Mouse (Mus musculus): ENCODE data around the gene Ddah1.
A peak's percentile ranks its signal among the peaks of the same experiment; 100 is the strongest.

Ddah1 gene

GRCm38 (mm10) chr3:145758561-145759378 is at the start of gene Ddah1:
Gene Ddah1, plus strand, starts transcription at chr3:145758675.
- no peak for DNase-seq (ENCODE audit: low read depth)

DNA sequence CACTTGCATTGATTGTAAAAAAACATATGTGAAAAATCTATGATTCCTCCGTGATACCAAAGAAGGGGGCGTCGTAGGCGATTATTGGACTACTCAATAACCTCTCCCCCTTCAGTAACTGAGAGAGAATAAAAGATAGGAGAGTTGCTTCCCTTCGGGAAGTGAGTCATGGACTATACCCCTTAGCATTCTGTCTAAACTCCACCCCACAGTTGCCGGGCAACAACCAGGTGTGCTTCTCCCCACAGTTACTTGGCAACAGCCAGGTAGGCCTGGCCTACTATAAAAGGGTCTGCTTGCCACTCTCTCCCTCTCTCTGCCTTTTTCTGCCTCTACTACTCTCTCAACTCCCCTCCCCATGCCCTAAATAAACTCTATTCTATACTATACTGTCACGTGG is 42.6 kb upstream of the Ddah1 start:
- DNase-seq (ENCODE audit: low read depth): no peak

DNA sequence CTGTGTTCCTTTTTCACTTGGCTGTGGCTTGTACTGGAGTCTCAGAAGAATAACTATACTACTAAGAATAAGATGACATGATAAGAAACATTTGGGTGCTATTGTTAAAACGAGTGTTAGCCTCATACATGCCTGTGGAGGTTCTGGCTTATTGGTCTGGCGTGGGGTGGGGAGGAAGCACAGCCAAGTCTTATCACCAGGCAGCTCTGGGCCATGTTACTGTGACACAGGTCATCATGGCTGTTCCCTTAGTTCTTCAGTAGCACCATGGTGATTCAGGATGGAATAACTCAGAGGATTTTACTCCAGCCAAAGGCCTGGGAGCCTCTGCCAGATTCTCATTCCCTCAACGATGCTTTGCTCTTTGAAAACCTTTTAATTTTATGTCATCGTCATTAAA is 38.8 kb upstream of the Ddah1 start:
- DNase-seq (ENCODE audit: low read depth): no peak

- DNase-seq (ENCODE audit: low read depth): no peak
Observed at GRCm38 (mm10) chr3:145725078-145725477, 33.4 kb upstream of the Ddah1 start.

DNA sequence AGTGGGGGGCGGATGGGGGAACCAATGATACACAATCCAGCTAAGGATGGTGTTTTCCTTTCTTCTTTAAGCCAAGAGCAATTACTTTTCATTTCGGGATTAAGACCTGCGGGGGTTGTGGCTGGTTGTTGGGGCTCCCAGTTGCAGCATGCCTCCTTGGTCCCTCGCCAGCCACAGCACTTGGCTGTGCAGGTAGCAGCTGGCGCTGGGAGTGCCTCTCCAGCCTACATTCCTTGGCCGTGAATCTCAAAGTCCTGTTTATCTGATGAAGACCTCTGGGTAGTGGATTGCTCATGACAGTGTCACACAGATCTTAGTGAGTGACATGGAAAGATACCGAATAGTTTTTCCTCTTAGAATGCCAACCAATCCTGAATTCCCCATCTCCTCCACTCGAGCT is 30.1 kb upstream of the Ddah1 start:
- no peak for DNase-seq (ENCODE audit: low read depth)

GRCm38 (mm10) chr3:145729531-145729930 is 28.9 kb upstream of the Ddah1 start:
- DNase-seq (ENCODE audit: low read depth): peak; percentile 10

GRCm38 (mm10) chr3:145730092-145730491 is 28.4 kb upstream of the Ddah1 start:
- DNase-seq (ENCODE audit: low read depth): no peak

DNA sequence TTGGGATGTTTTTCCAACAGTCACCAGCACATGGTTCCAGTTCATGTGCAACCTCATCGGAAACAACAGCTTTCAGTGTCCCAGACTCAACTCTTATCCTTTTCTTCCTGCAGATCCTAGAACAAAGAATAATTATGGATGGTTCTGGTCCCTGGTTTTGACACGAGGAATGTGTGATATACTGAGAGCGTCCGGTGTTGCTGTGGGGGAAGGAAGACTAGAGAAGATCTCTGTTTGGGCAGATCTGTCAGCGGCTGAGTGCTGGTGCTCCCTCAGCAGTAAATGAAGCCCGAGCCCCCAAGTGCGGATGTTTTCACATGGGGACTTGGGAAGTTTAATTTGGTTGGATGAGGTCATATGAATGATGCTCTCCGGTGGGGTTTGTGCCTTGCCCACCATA is 23.6 kb upstream of the Ddah1 start:
- no peak for DNase-seq (ENCODE audit: low read depth)

DNA sequence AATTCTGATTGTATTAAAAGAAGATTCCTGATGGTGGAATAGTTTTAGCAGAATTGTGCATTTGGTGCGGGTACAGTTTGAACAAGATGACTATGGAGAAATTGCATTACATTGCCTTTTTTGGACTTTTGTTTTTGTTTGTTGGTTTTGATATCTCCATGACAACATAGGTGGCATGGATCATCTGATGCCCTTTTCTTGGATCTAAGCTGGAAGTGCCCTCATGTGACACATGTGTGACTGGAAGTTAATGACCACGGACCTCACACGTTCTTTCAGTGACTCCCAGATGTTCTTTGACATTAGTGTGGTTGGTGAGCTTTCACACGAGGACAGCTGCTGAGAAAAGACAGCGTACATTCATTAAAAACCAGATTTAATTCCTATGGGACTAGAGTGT is 21.9 kb upstream of the Ddah1 start:
- no peak for DNase-seq (ENCODE audit: low read depth)

GRCm38 (mm10) chr3:145738662-145739061 is 19.8 kb upstream of the Ddah1 start:
- DNase-seq (ENCODE audit: low read depth): no peak

DNA sequence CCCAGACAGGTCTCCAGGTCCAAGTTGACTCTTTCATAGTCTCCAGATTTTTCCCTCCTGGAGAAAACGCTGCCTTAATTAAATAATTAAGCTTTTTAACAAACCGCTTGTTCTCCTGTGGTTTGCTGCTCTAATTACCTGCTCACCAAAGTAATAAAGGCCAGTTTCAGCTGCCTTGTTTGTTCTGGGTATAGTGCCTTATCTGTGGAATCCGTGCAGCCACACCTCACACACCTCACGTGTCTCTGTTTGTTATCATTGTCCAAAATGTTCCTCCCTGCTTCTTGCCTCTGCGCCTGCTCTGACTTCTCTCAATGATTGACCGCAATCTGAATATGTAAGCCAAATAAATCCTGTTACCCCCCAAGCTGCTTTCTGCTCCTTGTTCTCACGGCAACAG is 18.6 kb upstream of the Ddah1 start:
- DNase-seq (ENCODE audit: low read depth): no peak

DNA sequence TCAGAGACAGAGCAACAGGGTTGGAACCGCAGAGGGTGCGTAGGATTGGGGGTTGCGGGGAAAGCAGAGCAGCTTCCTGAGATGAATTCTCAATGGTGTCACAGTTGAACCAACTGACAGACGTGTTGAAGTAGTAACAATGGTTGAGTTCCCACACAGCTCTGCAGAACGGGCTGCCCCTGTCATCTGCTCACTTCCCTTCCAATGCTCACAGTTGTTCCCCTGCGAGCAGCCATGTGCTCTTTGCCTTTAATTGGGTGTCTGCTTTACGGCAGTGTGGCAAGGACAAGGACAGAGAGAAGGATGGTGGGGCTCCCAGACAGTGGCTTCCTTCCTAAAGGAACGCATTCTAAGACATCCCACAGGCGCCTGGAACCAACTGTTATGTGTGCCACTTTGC is 15.4 kb upstream of the Ddah1 start:
- DNase-seq (ENCODE audit: low read depth): no peak

GRCm38 (mm10) chr3:145743476-145744027 is 14.9 kb upstream of the Ddah1 start:
- DNase-seq (ENCODE audit: low read depth): no peak

DNA sequence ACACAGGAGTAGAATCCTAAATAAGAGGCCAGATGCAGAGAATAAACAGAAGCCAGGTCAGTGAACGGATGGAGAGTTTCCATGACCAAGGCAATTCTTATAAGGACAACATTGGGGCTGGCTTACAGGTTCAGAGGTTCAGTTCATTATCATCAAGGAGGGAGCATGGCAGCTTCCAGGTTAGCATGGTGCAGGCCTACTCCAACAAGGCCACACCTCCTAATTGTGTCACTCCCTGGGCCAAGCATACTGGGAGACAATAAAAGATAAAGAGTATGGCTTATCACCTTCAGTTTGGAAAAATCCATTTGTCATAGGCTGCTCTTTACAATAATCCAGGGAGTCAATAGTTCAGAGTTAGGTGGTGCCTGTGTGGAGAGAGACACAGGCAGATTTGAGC is 9.8 kb upstream of the Ddah1 start:
- no peak for DNase-seq (ENCODE audit: low read depth)

DNA sequence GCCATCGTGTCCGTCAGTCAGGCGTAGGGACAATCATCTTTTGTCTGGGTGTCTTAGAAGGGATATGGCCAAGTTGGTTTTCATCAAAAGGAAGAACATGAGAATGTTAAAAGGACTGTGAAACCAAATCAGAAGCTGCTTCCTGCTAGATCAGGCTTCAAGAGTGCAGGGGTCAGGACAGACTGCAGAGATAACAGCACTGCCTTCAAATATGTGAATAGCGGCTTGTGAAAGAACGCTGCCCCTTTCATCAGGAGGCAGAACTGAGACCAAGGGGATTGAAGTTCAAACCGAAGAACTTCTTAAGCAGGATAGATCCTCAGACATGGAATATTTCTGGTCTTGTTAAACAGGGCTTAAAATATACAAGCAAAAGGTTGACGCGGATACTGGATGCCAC is 2.0 kb upstream of the Ddah1 start:
- DNase-seq (ENCODE audit: low read depth): no peak

DNA sequence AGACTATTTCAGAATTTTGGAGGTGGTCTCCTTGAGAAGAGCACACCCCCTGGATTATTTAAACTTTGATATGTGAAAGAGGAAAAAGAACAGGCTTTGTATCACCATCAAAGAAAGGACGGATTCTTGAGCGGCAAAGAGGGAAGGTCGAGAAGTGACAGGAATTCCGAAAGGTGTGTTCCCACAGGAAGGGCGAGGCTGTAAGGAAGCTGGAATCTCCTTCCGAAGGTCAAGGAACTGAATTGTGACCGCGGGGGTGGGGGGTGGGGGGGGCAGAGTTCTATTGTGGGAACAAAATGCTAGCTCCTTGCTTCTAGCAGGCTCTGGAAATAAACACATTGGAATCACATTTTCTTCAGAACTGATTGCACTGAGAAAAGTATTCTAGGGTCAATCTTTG is 1.3 kb upstream of the Ddah1 start:
- DNase-seq (ENCODE audit: low read depth): no peak

DNA sequence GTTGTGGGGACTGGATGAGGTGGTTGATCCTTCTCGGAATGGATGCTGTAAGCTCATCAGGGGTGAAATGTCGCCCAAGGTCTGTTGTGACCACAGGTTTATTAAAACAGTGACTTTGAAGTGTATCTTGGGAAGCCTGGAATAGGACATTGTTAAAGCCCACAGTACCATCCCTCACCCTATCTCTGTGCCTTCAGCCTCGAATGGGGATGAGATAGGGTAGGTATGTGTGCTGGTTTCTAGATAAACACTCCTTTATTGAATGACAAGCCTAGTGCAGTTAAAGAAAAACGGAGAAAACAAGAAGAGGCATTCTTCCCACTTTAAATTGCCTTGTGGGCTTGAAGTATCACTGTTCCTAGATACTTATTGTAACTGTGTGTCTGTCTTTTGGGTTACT is 631 bp upstream of the Ddah1 start:
- no peak for DNase-seq (ENCODE audit: low read depth)

DNA sequence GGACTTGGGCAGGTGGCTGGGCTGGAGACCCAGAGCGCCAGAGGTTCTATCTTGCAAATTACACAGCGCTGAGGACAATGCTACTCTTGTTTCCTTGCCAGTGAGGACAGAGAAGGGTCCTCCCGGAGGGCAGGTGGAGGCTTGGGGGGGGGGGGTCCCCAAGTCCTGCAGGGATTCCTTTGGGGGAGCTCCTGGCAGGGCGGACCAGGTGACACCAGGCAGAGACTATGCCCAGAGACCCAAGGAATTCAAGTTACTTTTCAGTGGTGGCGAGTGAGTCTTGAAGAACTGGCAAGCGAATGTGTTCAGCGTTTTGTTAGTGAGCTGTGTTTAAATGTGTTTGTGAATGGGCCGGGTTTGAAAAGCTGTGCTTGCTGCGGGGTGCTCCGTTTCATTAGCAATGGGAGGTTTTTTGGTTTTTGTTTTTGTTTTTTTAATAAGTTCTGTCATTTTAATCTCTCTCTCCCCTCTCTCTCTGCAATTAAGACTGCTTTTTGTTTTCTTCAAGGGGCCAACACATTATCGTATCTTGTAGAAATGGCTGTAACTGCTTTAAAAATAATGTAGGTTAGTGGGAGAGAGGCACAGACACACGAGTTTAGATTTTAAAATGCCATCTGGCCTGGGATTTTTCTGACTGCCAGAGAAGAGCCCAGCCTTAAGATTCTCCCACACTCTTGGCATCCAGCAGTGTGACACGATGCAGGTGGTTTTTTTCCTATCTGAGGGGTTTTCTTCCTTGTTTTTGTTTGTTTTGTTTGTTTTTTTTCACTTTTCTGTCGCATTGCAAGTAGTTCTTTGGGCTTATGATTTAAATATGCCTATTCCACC is 1.1 kb downstream of the Ddah1 start:
- DNase-seq (ENCODE audit: low read depth): no peak

- DNase-seq (ENCODE audit: low read depth): no peak
Observed at GRCm38 (mm10) chr3:145760547-145760946, 2.1 kb downstream of the Ddah1 start.

DNA sequence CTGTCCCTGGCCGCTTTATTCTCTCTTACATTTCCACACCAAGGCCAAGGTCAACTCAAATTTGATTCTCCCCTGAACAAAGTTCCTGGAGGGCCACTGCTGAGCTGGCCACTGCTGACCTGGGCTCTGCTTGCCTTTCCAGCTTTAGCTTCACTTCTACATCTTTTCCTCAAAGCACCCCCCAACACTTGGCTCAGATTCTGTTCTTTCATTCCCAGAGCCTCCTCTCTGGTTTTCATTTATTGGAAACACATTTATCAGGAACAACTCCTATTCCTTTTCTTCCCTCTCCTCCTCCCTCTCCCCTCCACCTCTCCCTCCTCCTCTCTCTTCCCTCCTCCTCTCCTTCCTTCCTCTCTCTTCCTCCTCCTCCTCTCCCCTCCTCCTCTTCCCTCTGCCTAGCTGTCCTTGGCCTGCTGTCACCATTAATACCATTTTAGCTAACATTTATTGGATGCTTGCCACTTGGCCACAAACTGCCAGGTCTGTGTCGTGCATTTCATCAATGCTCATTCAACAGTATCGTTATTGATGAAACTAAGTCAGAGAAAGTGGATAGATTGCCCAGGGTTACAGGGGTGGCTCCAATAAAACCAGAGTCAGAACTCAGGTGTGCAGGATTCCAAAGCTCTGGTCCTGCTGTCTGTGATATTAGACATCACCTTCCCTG is 3.2 kb downstream of the Ddah1 start:
- DNase-seq (ENCODE audit: low read depth): no peak

DNA sequence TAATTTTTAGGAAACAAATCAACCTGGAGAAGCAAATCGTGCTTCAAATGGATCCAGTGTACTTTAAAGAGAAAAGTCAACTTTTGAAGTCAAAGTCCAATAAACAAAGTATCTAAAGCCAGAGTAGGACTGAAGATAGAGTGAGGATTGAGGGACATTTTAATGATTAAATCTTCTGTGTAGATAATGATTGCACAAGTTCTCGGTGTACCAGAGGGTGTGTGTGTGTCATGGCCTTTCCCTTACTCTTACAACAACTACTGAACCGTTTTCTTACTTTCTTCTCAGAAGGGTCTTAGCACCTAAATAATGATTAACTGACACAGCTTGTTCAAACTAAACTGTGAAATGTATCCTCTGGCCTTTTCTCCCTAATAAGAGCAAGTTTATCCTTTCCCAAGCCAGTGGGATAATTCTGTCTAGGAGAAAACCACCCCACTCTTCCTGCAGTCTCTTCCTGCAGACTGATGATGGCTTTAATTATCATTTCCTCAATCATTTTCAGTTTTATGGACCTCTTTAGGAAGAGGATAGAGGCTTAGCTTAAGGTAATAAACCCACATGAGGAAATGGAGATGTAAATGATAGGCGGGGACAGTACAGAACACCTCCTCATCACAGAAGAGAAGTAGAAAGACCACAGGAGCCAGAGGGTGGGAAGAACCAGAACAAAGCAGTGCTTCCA is 4.6 kb downstream of the Ddah1 start:
- DNase-seq (ENCODE audit: low read depth): no peak

DNA sequence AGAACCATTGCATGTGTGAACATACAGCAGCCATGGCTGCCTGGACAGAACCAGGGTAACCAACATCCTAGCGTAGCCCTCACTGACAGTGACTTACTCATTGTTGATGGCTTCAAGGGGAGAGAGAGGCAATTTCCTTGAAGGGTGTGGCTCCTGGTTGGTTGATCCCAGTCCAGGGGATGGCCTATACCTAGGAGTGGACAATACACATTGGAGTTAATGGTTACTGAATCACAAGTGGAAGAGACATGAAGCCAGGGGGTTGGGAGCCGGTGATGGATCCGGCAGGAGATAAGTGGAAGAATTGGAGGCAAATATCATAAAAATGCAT is 5.1 kb downstream of the Ddah1 start:
- no peak for DNase-seq (ENCODE audit: low read depth)

Measured in 416B (cell line).